Mouse (Mus musculus) spleen, adult 10 weeks (tissue): Measurements from ENCODE around the gene Rsph14. TPM values are rescaled to one million over a fixed set of nuclear protein-coding genes. Genes with fewer than 3 reads are reported as not detected.

Experiments
- polyA plus RNA-seq: library from polyadenylated mRNA; stranded (reverse); fragments of 350-450 nt; fragmentation: Illumina TruSeq; extraction: RNeasy Lipid Tissue Mini Kit (QIAGEN cat#74804); gene quantifications from one replicate; pipeline ENCODE4 v1.2.3, GENCODE M21; 2015; ENCODE audit warnings: low replicate concordance; ENCODE audit not compliant: insufficient read depth

Gene Rsph14
- not detected for polyA plus RNA-seq

GRCm38 (mm10) chr10:75032395-75032794, at the start of gene Rsph14:
Rsph14 (minus strand) TSS chr10:75032586.

GRCm38 (mm10) chr10:75060217-75060842, 27.9 kb upstream of the Rsph14 start, which contains the start of gene Bcr:
Bcr (plus strand) TSS chr10:75060592.

GRCm38 (mm10) chr10:75036883-75037379, 4.5 kb upstream of the Rsph14 start, which contains the start of gene Rab36:
Rab36 (plus strand) TSS chr10:75037058.

GRCm38 (mm10) chr10:74966850-74967451, 65.4 kb downstream of the Rsph14 start, which contains the start of gene Gnaz:
Gnaz (plus strand) TSS chr10:74967177.

Other genes with a start within 250 kb of the Rsph14 start
- 0.79 TPM for gene Gnaz, start 65.4 kb downstream of the Rsph14 start, polyA plus RNA-seq
- gene Rab36, start 4.5 kb upstream of the Rsph14 start, polyA plus RNA-seq = 1.8 TPM
- 10.8 TPM for gene Bcr, start 28.0 kb upstream of the Rsph14 start, polyA plus RNA-seq
- gene Specc1l, start 179.5 kb upstream of the Rsph14 start, polyA plus RNA-seq = 43.9 TPM